Mouse (Mus musculus) cortical plate, adult 2 months (tissue): ENCODE measurements around the gene Ubr3.

Source experiments
- CTCF ChIP-seq: fragments of 200-500 bp; IDR thresholded peaks from 2 replicates; pipeline ENCODE4 v1.5.1; 2011; ENCODE audit warnings: mild to moderate bottlenecking, control low read depth, low read length; ENCODE audit not compliant: insufficient read depth; ENCODE audit errors: extremely low read depth
- POLR2A ChIP-seq: fragments of 200-500 bp; IDR thresholded peaks from 2 replicates; pipeline ENCODE4 v1.6.1; 2011; ENCODE audit warnings: mild to moderate bottlenecking, low read length, control low read depth; ENCODE audit not compliant: insufficient read depth; ENCODE audit errors: extremely low read depth

- TF ChIP-seq CTCF (no peak), POLR2A (no peak)
Observed at GRCm38 (mm10) chr2:69862117-69862657, 34.9 kb upstream of the Ubr3 start.
